Mouse (Mus musculus) erythroblast, embryonic 14.5 days (primary cell): ENCODE data around the gene Orc2.

ENCODE experiments used
- GATA1 ChIP-seq: IDR thresholded peaks from 2 replicates; pipeline ENCODE4 v1.6.1; 2012; ENCODE audit warnings: low read length, inconsistent platforms, mixed read lengths
- TAL1 ChIP-seq: IDR thresholded peaks from 3 replicates; pipeline ENCODE4 v1.6.1; 2012; ENCODE audit warnings: low read length, inconsistent platforms, mixed read lengths

DNA sequence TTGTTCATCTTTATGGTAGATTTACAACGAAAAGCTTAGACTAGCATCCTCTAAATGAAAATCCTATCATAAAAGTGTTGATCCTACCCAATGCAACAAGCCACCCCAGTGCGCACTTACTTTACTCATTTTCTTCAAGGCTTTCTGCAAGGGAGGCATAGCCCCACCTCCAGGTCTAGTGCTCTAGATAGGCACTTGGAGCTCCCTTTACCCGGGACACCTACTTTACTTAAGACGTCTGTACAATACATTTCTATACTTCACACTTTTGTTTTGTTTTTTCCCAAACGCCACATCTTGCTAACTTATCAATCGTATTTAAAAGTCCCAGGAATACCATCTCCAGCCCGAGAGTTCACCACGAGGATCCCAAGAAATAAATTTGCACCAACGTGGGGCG is 60.2 kb downstream of the Orc2 start:
- TF ChIP-seq TAL1 (no peak), GATA1 (no peak)
